Mouse (Mus musculus) liver, adult (tissue): ENCODE measurements at regions not wholly inside any gene's neighbourhood (a gene's known extent, or its start where the extent isn't known, plus 50 kb on each side); places are given as distances from the start of the nearest gene placed in this dataset.

Experiments used
- GATA4 ChIP-seq: IDR thresholded peaks from 2 replicates; pipeline ENCODE4 v1.6.1; 2014; ENCODE audit warnings: mild to moderate bottlenecking, low read length; ENCODE audit not compliant: insufficient replicate concordance

- TF ChIP-seq GATA4, result no peak
These were observed 55.7 kb upstream of the Ywhaq start for GRCm38 (mm10) chr12:21472951-21473710.

- no peak for TF ChIP-seq GATA4
These were observed 55.0 kb upstream of the Ywhaq start for GRCm38 (mm10) chr12:21472487-21472886.

- TF ChIP-seq GATA4, result no peak
These were observed 54.5 kb upstream of the Ywhaq start for GRCm38 (mm10) chr12:21471986-21472385.

GRCm38 (mm10) chr12:21470286-21470685 is 52.8 kb upstream of the Ywhaq start:
- TF ChIP-seq GATA4, result no peak
